Mouse (Mus musculus) brain, embryonic 14.5 days (tissue): ENCODE measurements at regions not wholly inside any gene's neighbourhood (a gene's known extent, or its start where the extent isn't known, plus 50 kb on each side); places are given as distances from the start of the nearest gene placed in this dataset.

Source experiments
- DNase-seq: peaks from one replicate; pipeline ENCODE4 v3.0.0-alpha.2; 2011; ENCODE audit warnings: low read depth
- CTCF ChIP-seq: fragments of 200-500 bp; IDR thresholded peaks from 2 replicates; pipeline ENCODE4 v1.5.1; 2012; ENCODE audit warnings: inconsistent platforms, mild to moderate bottlenecking, moderate library complexity, borderline replicate concordance; ENCODE audit not compliant: insufficient read depth, insufficient read length; ENCODE audit errors: extremely low read depth
- POLR2A ChIP-seq: fragments of 200-500 bp; IDR thresholded peaks from 2 replicates; pipeline ENCODE4 v1.6.1; 2012; ENCODE audit warnings: mild to moderate bottlenecking, inconsistent platforms, borderline replicate concordance; ENCODE audit not compliant: poor library complexity, insufficient read depth, insufficient read length, severe bottlenecking; ENCODE audit errors: extremely low read depth

DNA sequence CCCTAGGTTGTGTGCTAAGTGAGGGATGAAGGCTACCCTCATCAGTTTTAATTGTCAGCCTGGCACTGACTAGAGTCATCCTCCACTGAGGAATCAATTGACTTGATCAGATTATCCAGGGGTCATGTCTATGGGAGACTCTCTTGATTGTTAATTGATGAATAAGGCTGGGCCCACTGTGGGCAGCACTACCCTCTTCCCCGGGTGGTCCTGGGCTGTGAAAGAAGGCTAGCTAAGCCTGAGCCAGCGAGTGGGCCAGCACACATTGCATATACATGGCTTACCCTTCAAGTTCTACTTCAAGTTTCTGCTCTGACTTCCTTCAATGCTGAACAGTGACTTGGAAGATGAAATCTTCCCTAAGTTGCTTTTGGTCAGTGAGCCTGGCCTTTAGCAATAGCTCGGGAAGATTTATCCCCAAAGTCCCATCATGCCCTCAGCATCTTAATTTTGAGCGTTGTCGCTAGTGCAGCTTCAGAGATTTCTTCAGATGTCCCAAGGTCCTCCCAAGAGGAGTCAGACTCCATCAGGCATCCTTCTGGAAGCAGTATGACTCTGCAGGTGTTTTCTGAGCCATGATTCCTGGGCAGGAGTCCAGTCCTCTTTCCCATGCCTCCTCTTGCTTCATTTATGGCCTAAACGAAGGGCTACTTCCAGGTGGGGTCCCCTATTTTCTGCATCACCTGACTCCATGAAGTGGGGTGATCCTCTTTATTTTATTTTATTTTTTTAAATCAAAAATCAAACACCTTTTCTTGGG, 55.7 kb upstream of the Ywhaq start:
- TF ChIP-seq CTCF (no peak), POLR2A (no peak)
- no peak for DNase-seq

DNA sequence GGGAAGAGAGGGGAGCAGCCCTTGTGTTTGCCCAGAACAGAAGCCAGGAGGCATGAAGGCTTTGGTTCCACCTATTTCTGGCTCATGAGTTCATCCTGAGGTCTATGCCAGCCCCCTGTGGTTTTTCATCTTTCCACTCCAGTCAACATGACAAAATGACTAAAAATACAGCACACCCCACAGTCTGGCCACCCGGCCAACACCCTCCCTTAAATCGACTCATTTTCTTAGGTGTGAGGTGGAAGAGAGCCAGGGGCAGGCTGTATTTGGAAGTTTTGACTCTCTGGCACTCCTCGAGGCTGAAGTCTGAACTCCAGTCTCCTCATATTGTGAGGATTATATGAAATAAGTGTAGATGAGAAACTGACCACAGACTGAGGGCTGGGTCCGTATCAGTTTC, 55.0 kb upstream of the Ywhaq start:
- DNase-seq: peak; percentile 9
- no peak for TF ChIP-seq POLR2A
- no peak for TF ChIP-seq CTCF

DNA sequence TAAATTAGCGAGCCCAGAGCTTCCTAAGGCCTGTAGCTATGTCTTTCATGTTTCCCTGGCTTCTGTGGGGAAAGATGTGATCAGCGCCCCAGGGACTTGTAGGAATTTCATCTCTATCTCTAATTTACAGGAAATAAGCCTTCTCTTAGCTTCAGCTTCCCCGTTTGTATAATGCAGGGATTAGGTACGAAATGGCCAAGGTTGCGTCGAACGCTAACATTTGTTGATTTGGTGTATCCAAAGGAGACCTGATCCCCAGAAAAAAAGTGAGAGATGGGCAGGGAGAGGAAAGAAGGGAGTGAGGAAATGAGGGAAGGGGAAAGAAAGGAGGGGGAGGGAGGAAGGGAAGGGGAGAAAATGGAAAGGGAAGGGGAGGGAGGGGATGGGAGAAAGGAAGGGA, 54.5 kb upstream of the Ywhaq start:
- TF ChIP-seq POLR2A (no peak), CTCF (no peak)
- DNase-seq: no peak

DNA sequence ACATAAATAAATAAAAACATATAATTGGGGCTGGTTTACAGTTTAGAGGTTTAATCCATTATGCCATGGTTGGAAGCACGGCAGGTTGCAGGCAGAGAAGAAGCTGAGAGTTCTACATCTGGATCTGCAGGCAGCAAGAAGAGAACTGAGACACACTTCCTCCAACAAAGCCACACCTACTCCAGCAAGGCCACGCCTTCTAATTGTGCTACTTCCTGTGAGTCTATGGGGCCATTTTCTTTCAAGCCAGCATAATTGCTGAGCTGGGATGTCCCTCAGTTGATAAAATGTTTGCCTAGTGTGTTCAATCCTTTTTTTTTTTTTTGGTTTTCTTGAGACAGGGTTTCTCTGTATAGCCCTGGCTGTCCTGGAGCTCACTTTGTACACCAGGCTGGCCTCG, 52.8 kb upstream of the Ywhaq start:
- DNase-seq: no peak
- TF ChIP-seq CTCF (no peak), POLR2A (no peak)
